Mouse (Mus musculus) ES-Bruce4 (cell line): ENCODE results near the gene Hopx. TPM values are rescaled to one million over a fixed set of nuclear protein-coding genes. Genes with fewer than 3 reads are reported as not detected.

ENCODE experiments used
- H3K27ac ChIP-seq: 2 replicates; pipeline ENCODE4 v1.5.1; 2012; ENCODE audit warnings: low read length, inconsistent platforms; ENCODE audit not compliant: insufficient read depth
- H3K27me3 ChIP-seq: 2 replicates; pipeline ENCODE4 v1.6.1; 2012; ENCODE audit warnings: mild to moderate bottlenecking, low read length, inconsistent platforms; ENCODE audit not compliant: control insufficient read depth, poor library complexity, insufficient read depth, severe bottlenecking
- H3K36me3 ChIP-seq: 2 replicates; pipeline ENCODE4 v1.6.1; 2012; ENCODE audit warnings: inconsistent platforms, mild to moderate bottlenecking, low read length, moderate library complexity; ENCODE audit not compliant: control insufficient read depth, poor library complexity, insufficient read depth, severe bottlenecking
- H3K4me1 ChIP-seq: one replicate; pipeline ENCODE4 v1.8.1; 2011; ENCODE audit warnings: low read length; ENCODE audit not compliant: control insufficient read depth, insufficient read depth
- H3K4me3 ChIP-seq: 2 replicates; pipeline ENCODE4 v1.5.1; 2011; ENCODE audit warnings: low read depth, mild to moderate bottlenecking, low read length
- H3K9ac ChIP-seq: 2 replicates; pipeline ENCODE4 v1.6.1; 2012; ENCODE audit warnings: low read depth, mild to moderate bottlenecking, inconsistent platforms; ENCODE audit not compliant: poor library complexity, severe bottlenecking
- H3K9me3 ChIP-seq: replicated peaks from 2 replicates; pipeline ENCODE4 v1.6.1; 2012; ENCODE audit warnings: mild to moderate bottlenecking, low read length, inconsistent platforms; ENCODE audit not compliant: control insufficient read depth, poor library complexity, insufficient read depth, severe bottlenecking
- CTCF ChIP-seq: IDR thresholded peaks from one replicate; pipeline ENCODE4 v1.8.1; 2011; ENCODE audit warnings: low read depth, low read length
- EP300 ChIP-seq: IDR thresholded peaks from 2 replicates; pipeline ENCODE4 v1.6.1; 2011; ENCODE audit warnings: low read depth, low read length; ENCODE audit not compliant: insufficient read depth
- POLR2A ChIP-seq: IDR thresholded peaks from one replicate; pipeline ENCODE4 v1.8.1; 2011; ENCODE audit warnings: low read length; ENCODE audit not compliant: insufficient read depth
- polyA plus RNA-seq: library from polyadenylated mRNA; stranded (reverse); fragments of >200 nt; gene quantifications from 2 replicates; pipeline ENCODE4 v1.2.4, GENCODE M21; 2011; ENCODE audit warnings: low read depth; ENCODE audit not compliant: missing spikeins, insufficient read depth, insufficient read length

Hopx gene
- polyA plus RNA-seq, 1 experiment: 8.9 TPM

GRCm38 (mm10) chr5:77038451-77038850 is 76.5 kb downstream of the Hopx start:
- Histone ChIP-seq H3K4me3 (no peak overlapping the region), H3K4me1 (no peaks in the 10 kb centered on the region), H3K9me3 (no peaks in the 10 kb centered on the region), H3K27ac (no peak overlapping the region), H3K9ac (no peak overlapping the region), H3K36me3 (no peaks in the 10 kb centered on the region), H3K27me3 (no peaks in the 10 kb centered on the region)
- TF ChIP-seq CTCF: no peak
- TF ChIP-seq EP300: no peak
- no peak for TF ChIP-seq POLR2A

Other genes with a start within 250 kb of the Hopx start
- gene Aasdh, start 209.6 kb downstream of the Hopx start, polyA plus RNA-seq: 73.2 and 74.1 TPM in 2 replicates
- 611 and 648 TPM in 2 replicates for gene Paics, start 163.8 kb downstream of the Hopx start, polyA plus RNA-seq
- gene Ppat, start 163.5 kb downstream of the Hopx start, polyA plus RNA-seq: 89.3 and 90.8 TPM in 2 replicates
- gene Srp72, start 140.4 kb downstream of the Hopx start, polyA plus RNA-seq: 165 and 172 TPM in 2 replicates
- gene Arl9, start 111.1 kb downstream of the Hopx start, polyA plus RNA-seq: not detected in 2 replicates
- not detected in 2 replicates for gene Thegl, start 99.1 kb downstream of the Hopx start, polyA plus RNA-seq
- not detected in 2 replicates for gene Spink2, start 96.3 kb upstream of the Hopx start, polyA plus RNA-seq
- 106 and 115 TPM in 2 replicates for gene Rest, start 150.4 kb upstream of the Hopx start, polyA plus RNA-seq
- 17.0 and 22.5 TPM in 2 replicates for gene Noa1, start 195.0 kb upstream of the Hopx start, polyA plus RNA-seq
- gene Polr2b, start 195.0 kb upstream of the Hopx start, polyA plus RNA-seq: 238 and 257 TPM in 2 replicates